Mouse (Mus musculus): Measurements from ENCODE around the gene Ccdc159. TPM values are rescaled to one million over a fixed set of nuclear protein-coding genes. Genes with fewer than 3 reads are reported as not detected.

Gene Ccdc159
- total RNA-seq, 1 experiment: 1.9 TPM

GRCm38 (mm10) chr9:21958372-21958771, 31.1 kb downstream of the Ccdc159 start:
- Histone ChIP-seq H3K4me1 (ENCODE audit: control insufficient read depth in 2 of 2, insufficient read depth in 2 of 2, low read length in 2 of 2, poor library complexity in 1 of 2) (peaks cover 0 to 9% of the 10 kb centered on the region in 2 experiments; a peak in 2 of 4 replicates), H3K9me3 (ENCODE audit: control insufficient read depth, insufficient read depth, low read depth, low read length) (no peaks in the 10 kb centered on the region), H3K4me3 (ENCODE audit: insufficient read depth in 1 of 2, low read depth in 1 of 2, low read length in 2 of 2, poor library complexity in 1 of 2, severe bottlenecking in 1 of 2) (no peak overlapping the region), H3K36me3 (ENCODE audit: control insufficient read depth, insufficient read depth, low read length, poor library complexity, severe bottlenecking) (no peaks in the 10 kb centered on the region; the same call in 1 of the 2 replicates), H3K9ac (ENCODE audit: insufficient read depth, low read depth, low read length, poor library complexity, severe bottlenecking) (no peak overlapping the region), H3K27ac (ENCODE audit: insufficient read depth, low read depth, low read length, poor library complexity, severe bottlenecking) (no peak overlapping the region)
- no peak for DNase-seq (ENCODE audit: low read depth, low spot score)
- in situ Hi-C loops (cut with MboI; ENCODE audit: low sequenced_read_pairs in 2 of 2, unreplicated experiment in 2 of 2): no loop called here
- TF ChIP-seq CHD2 (IDR thresholded peaks at IDR 0.05; ENCODE audit: low read depth, low read length) (no peak), ZC3H11A (IDR thresholded peaks at IDR 0.05; ENCODE audit: borderline replicate concordance, low read depth, low read length) (no peak), ZNF384 (IDR thresholded peaks at IDR 0.05; ENCODE audit: low read depth, low read length) (no peak), HCFC1 (IDR thresholded peaks at IDR 0.05; ENCODE audit: borderline replicate concordance, insufficient read depth, low read length) (no peak), MAFK (IDR thresholded peaks at IDR 0.05; ENCODE audit: insufficient read depth, low read depth, low read length) (no peak)

DNA sequence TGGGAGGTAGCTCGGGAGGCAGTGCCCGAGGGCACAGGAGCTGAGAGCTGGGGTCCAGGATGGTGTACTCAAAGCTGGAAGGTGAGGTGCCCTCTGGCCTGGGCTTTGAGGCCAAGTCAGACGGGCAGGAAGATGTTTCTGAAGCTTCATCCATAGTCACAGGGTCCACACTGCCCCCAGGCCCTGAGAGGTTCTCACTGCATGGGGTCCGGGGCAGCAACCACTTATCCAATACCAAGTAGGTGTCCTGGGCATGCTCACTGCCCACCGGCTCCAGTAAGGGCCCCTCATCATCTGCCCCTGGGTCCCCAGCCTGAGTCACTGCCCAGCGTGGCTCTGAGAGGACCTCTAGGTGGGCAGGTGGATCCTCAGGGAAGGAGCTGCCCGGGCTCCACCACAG, 32.0 kb downstream of the Ccdc159 start:
- no peaks in the 10 kb centered on the region; the same call in 1 of the 2 replicates for H3K36me3 ChIP-seq (ENCODE audit: control insufficient read depth, insufficient read depth, low read length, poor library complexity, severe bottlenecking)
- no peak overlapping the region for H3K27ac ChIP-seq (ENCODE audit: insufficient read depth, low read depth, low read length, poor library complexity, severe bottlenecking)
- H3K4me3 ChIP-seq (ENCODE audit: insufficient read depth in 1 of 2, low read depth in 1 of 2, low read length in 2 of 2, poor library complexity in 1 of 2, severe bottlenecking in 1 of 2): no peak overlapping the region
- in situ Hi-C loops (cut with MboI; ENCODE audit: low sequenced_read_pairs in 2 of 2, unreplicated experiment in 2 of 2): no loop called here
- H3K9me3 ChIP-seq (ENCODE audit: control insufficient read depth, insufficient read depth, low read depth, low read length): no peaks in the 10 kb centered on the region
- no peak for TF ChIP-seq HCFC1 (IDR thresholded peaks at IDR 0.05; ENCODE audit: borderline replicate concordance, insufficient read depth, low read length)
- no peak for TF ChIP-seq ZC3H11A (IDR thresholded peaks at IDR 0.05; ENCODE audit: borderline replicate concordance, low read depth, low read length)
- TF ChIP-seq CHD2 (IDR thresholded peaks at IDR 0.05; ENCODE audit: low read depth, low read length): no peak
- no peak for TF ChIP-seq ZNF384 (IDR thresholded peaks at IDR 0.05; ENCODE audit: low read depth, low read length)
- DNase-seq (ENCODE audit: low read depth, low spot score): no peak
- H3K4me1 ChIP-seq (ENCODE audit: control insufficient read depth in 2 of 2, insufficient read depth in 2 of 2, low read length in 2 of 2, poor library complexity in 1 of 2): peaks cover 0 to 9% of the 10 kb centered on the region in 2 experiments; a peak in 2 of 4 replicates
- H3K9ac ChIP-seq (ENCODE audit: insufficient read depth, low read depth, low read length, poor library complexity, severe bottlenecking): no peak overlapping the region

- no peak for DNase-seq (ENCODE audit: low read depth, low spot score)
Measured at GRCm38 (mm10) chr9:21960135-21960534, 32.9 kb downstream of the Ccdc159 start.

DNA sequence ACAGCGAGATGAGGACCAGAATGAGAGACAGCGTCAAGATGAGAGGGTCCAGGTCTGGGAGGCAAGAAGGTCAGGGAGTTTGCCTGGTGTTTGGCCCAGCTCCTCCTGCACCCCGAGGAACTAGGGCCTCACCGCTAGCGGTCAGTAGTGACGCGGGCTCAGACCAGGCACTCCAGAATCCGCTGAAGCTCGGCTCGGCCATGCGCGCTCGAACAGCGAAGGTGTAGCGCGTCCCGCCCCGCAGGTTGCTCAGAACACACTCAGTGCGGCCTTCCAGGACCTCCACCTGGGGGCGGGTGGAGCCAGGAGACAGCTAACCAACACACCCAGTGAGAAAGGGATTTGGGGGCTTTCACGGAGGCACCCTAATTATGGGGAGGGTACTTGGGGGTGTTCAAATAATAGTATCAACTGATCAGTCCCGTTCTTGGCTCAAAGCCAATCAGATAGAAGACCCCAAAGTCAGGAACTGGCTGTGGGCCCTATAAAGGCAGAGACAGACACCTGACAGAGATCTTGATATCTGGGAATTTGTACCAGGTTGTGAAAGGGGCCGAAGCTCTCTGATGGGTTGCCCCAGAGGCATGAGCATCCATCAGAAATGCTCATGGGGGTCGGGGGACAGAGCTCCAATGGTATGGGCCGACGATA, 33.4 kb downstream of the Ccdc159 start:
- no peak overlapping the region for H3K9ac ChIP-seq (ENCODE audit: insufficient read depth, low read depth, low read length, poor library complexity, severe bottlenecking)
- H3K9me3 ChIP-seq (ENCODE audit: control insufficient read depth, insufficient read depth, low read depth, low read length): no peaks in the 10 kb centered on the region
- DNase-seq (ENCODE audit: low read depth, low spot score): no peak
- H3K4me3 ChIP-seq (ENCODE audit: insufficient read depth in 1 of 2, low read depth in 1 of 2, low read length in 2 of 2, poor library complexity in 1 of 2, severe bottlenecking in 1 of 2): peak overlapping the region; percentile 38 to 68; a peak in 3 of 4 replicates
- H3K4me1 ChIP-seq (ENCODE audit: control insufficient read depth in 2 of 2, insufficient read depth in 2 of 2, low read length in 2 of 2, poor library complexity in 1 of 2): peaks cover 0 to 9% of the 10 kb centered on the region in 2 experiments; a peak in 2 of 4 replicates
- H3K36me3 ChIP-seq (ENCODE audit: control insufficient read depth, insufficient read depth, low read length, poor library complexity, severe bottlenecking): no peaks in the 10 kb centered on the region; the same call in 1 of the 2 replicates
- TF ChIP-seq HCFC1 (IDR thresholded peaks at IDR 0.05; ENCODE audit: borderline replicate concordance, insufficient read depth, low read length) (no peak), MAFK (IDR thresholded peaks at IDR 0.05; ENCODE audit: insufficient read depth, low read depth, low read length) (no peak), ZNF384 (IDR thresholded peaks at IDR 0.05; ENCODE audit: low read depth, low read length) (no peak), CHD2 (IDR thresholded peaks at IDR 0.05; ENCODE audit: low read depth, low read length) (no peak), ZC3H11A (IDR thresholded peaks at IDR 0.05; ENCODE audit: borderline replicate concordance, low read depth, low read length) (no peak)
- in situ Hi-C loops (cut with MboI; ENCODE audit: low sequenced_read_pairs in 2 of 2, unreplicated experiment in 2 of 2): no loop called here
- H3K27ac ChIP-seq (ENCODE audit: insufficient read depth, low read depth, low read length, poor library complexity, severe bottlenecking): no peak overlapping the region

More at GRCm38 (mm10) chr9:21960135-21960534, 32.9 kb downstream of the Ccdc159 start:
- H3K36me3 ChIP-seq (ENCODE audit: control insufficient read depth, insufficient read depth, low read length, poor library complexity, severe bottlenecking): no peaks in the 10 kb centered on the region; the same call in 1 of the 2 replicates
- H3K27ac ChIP-seq (ENCODE audit: insufficient read depth, low read depth, low read length, poor library complexity, severe bottlenecking): no peak overlapping the region
- no peak overlapping the region for H3K9ac ChIP-seq (ENCODE audit: insufficient read depth, low read depth, low read length, poor library complexity, severe bottlenecking)
- in situ Hi-C loops (cut with MboI; ENCODE audit: low sequenced_read_pairs in 2 of 2, unreplicated experiment in 2 of 2): no loop called here
- peaks cover 0 to 9% of the 10 kb centered on the region in 2 experiments; a peak in 2 of 4 replicates for H3K4me1 ChIP-seq (ENCODE audit: control insufficient read depth in 2 of 2, insufficient read depth in 2 of 2, low read length in 2 of 2, poor library complexity in 1 of 2)
- TF ChIP-seq CHD2 (IDR thresholded peaks at IDR 0.05; ENCODE audit: low read depth, low read length) (no peak), ZC3H11A (IDR thresholded peaks at IDR 0.05; ENCODE audit: borderline replicate concordance, low read depth, low read length) (no peak), ZNF384 (IDR thresholded peaks at IDR 0.05; ENCODE audit: low read depth, low read length) (no peak), HCFC1 (IDR thresholded peaks at IDR 0.05; ENCODE audit: borderline replicate concordance, insufficient read depth, low read length) (no peak), MAFK (IDR thresholded peaks at IDR 0.05; ENCODE audit: insufficient read depth, low read depth, low read length) (no peak)
- no peaks in the 10 kb centered on the region for H3K9me3 ChIP-seq (ENCODE audit: control insufficient read depth, insufficient read depth, low read depth, low read length)
- peak overlapping the region in 1 of 2 experiments; percentile 38; a peak in 2 of 4 replicates for H3K4me3 ChIP-seq (ENCODE audit: insufficient read depth in 1 of 2, low read depth in 1 of 2, low read length in 2 of 2, poor library complexity in 1 of 2, severe bottlenecking in 1 of 2)
